Mouse (Mus musculus) intestine, embryonic 16.5 days (tissue): Measurements from ENCODE around the gene Nav3. TPM values are rescaled to one million over a fixed set of nuclear protein-coding genes. Genes with fewer than 3 reads are reported as not detected.

ENCODE experiments used
- ATAC-seq: fragments of 200-750 bp; cut with Nextera tagmentation; 2 replicates; pipeline ENCODE4 v1.8.0; 2017; ENCODE audit warnings: moderate TSS enrichment, moderate library complexity
- H3K27ac ChIP-seq: fragments of 300-500 bp; sonication (generic); 2 replicates; pipeline ENCODE4 v1.5.1; 2014; ENCODE audit warnings: mild to moderate bottlenecking, low read length
- H3K27me3 ChIP-seq: fragments of 300-500 bp; sonication (generic); replicated peaks from 2 replicates; pipeline ENCODE4 v1.6.1; 2014; ENCODE audit warnings: low read length, control low read depth, mixed read lengths; ENCODE audit not compliant: control insufficient read depth, insufficient read depth
- H3K36me3 ChIP-seq: fragments of 300-500 bp; sonication (generic); 2 replicates; pipeline ENCODE4 v1.6.1; 2014; ENCODE audit warnings: low read length, control low read depth; ENCODE audit not compliant: control insufficient read depth, insufficient read depth
- H3K4me1 ChIP-seq: fragments of 300-500 bp; sonication (generic); 2 replicates; pipeline ENCODE4 v1.6.1; 2014; ENCODE audit warnings: low read length, control low read depth, mixed read lengths; ENCODE audit not compliant: control insufficient read depth, insufficient read depth
- H3K4me2 ChIP-seq: fragments of 300-500 bp; sonication (generic); 2 replicates; pipeline ENCODE4 v1.6.1; 2014; ENCODE audit warnings: low read depth, low read length, control low read depth
- H3K4me3 ChIP-seq: fragments of 300-500 bp; sonication (generic); 2 replicates; pipeline ENCODE4 v1.5.1; 2014; ENCODE audit warnings: mild to moderate bottlenecking, low read length
- H3K9ac ChIP-seq: fragments of 300-500 bp; sonication (generic); 2 replicates; pipeline ENCODE4 v1.6.1; 2014; ENCODE audit warnings: low read depth, low read length
- H3K9me3 ChIP-seq: fragments of 300-500 bp; sonication (generic); 2 replicates; pipeline ENCODE4 v1.6.1; 2016; ENCODE audit warnings: low read length, control low read depth; ENCODE audit not compliant: control insufficient read depth
- WGBS: fragments of 180-500 bp; shearing (Covaris S2); extraction: QIAGEN DNeasy Blood & Tissue Kit; methylation state at CpG from one replicate; pipeline ENCODE4 v1.1.7; 2014; 5-methylcytosine and 5-hydroxymethylcytosine counted together
- polyA plus RNA-seq: library from polyadenylated mRNA; unstranded; fragments of >200 nt; fragmentation: Nextera tagmentation; extraction: Ambion mirVana; gene quantifications from 2 replicates; pipeline ENCODE4 v1.2.1, GENCODE M21; 2015

Nav3 gene
- polyA plus RNA-seq, 1 experiment from 2014 or later = 0.75 TPM

- Histone ChIP-seq H3K4me1 (no peaks in the 10 kb centered on the region), H3K27ac (no peak overlapping the region), H3K9ac (no peak overlapping the region), H3K9me3 (no peaks in the 10 kb centered on the region), H3K4me2 (no peak overlapping the region), H3K4me3 (no peak overlapping the region), H3K36me3 (no peaks in the 10 kb centered on the region), H3K27me3 (no peaks in the 10 kb centered on the region)
- 88% methylated on average over 2 of the region's 2 CpGs for WGBS
- ATAC-seq = no peak
These were observed 287.1 kb downstream of the Nav3 start for GRCm38 (mm10) chr10:110168892-110169291.

GRCm38 (mm10) chr10:110162596-110162995 lies 293.4 kb downstream of the Nav3 start:
- no peak overlapping the region for H3K4me3 ChIP-seq
- ATAC-seq = no peak
- H3K9me3 ChIP-seq = no peaks in the 10 kb centered on the region

GRCm38 (mm10) chr10:110160894-110161293 lies 295.1 kb downstream of the Nav3 start:
- H3K4me3 ChIP-seq = no peak overlapping the region
- no peaks in the 10 kb centered on the region for H3K9me3 ChIP-seq
- no peak overlapping the region for H3K27ac ChIP-seq
- H3K4me1 ChIP-seq = no peaks in the 10 kb centered on the region
- H3K9ac ChIP-seq = no peak overlapping the region
- H3K36me3 ChIP-seq = no peaks in the 10 kb centered on the region
- no peak for ATAC-seq
- H3K27me3 ChIP-seq = no peaks in the 10 kb centered on the region
- 50% methylated on average over 5 of the region's 5 CpGs for WGBS
- no peak overlapping the region for H3K4me2 ChIP-seq

More at GRCm38 (mm10) chr10:110162596-110162995, 293.4 kb downstream of the Nav3 start:
- Histone ChIP-seq H3K27ac (no peak overlapping the region), H3K27me3 (no peaks in the 10 kb centered on the region), H3K36me3 (no peaks in the 10 kb centered on the region), H3K9ac (no peak overlapping the region), H3K4me1 (no peaks in the 10 kb centered on the region), H3K4me2 (no peak overlapping the region)

- Histone ChIP-seq H3K27ac (no peak overlapping the region), H3K4me3 (no peak overlapping the region), H3K27me3 (no peaks in the 10 kb centered on the region), H3K4me1 (no peaks in the 10 kb centered on the region), H3K9ac (no peak overlapping the region), H3K9me3 (no peaks in the 10 kb centered on the region), H3K4me2 (no peak overlapping the region), H3K36me3 (no peaks in the 10 kb centered on the region)
- WGBS = 33% methylated on average over 1 of the region's 1 CpGs
- no peak for ATAC-seq
These were observed 296.5 kb downstream of the Nav3 start for GRCm38 (mm10) chr10:110159548-110159947.

GRCm38 (mm10) chr10:110158122-110158521 lies 297.9 kb downstream of the Nav3 start:
- Histone ChIP-seq H3K36me3 (no peaks in the 10 kb centered on the region), H3K4me3 (no peak overlapping the region), H3K27ac (no peak overlapping the region), H3K9me3 (no peaks in the 10 kb centered on the region), H3K9ac (no peak overlapping the region), H3K4me1 (no peaks in the 10 kb centered on the region), H3K27me3 (no peaks in the 10 kb centered on the region), H3K4me2 (no peak overlapping the region)
- 67% methylated on average over 3 of the region's 3 CpGs for WGBS
- no peak for ATAC-seq

- 36% methylated on average over 1 of the region's 1 CpGs for WGBS
These were observed 299.6 kb downstream of the Nav3 start for GRCm38 (mm10) chr10:110156412-110156811.

GRCm38 (mm10) chr10:110155494-110155893 lies 300.5 kb downstream of the Nav3 start:
- ATAC-seq = no peak
- Histone ChIP-seq H3K9me3 (no peaks in the 10 kb centered on the region), H3K4me2 (no peak overlapping the region), H3K4me1 (no peaks in the 10 kb centered on the region), H3K36me3 (no peaks in the 10 kb centered on the region), H3K4me3 (no peak overlapping the region), H3K9ac (no peak overlapping the region), H3K27me3 (no peaks in the 10 kb centered on the region), H3K27ac (no peak overlapping the region)
- WGBS = 81% methylated on average over 2 of the region's 2 CpGs

More at GRCm38 (mm10) chr10:110156412-110156811, 299.6 kb downstream of the Nav3 start:
- Histone ChIP-seq H3K27me3 (no peaks in the 10 kb centered on the region), H3K9ac (no peak overlapping the region), H3K4me1 (no peaks in the 10 kb centered on the region), H3K4me3 (no peak overlapping the region), H3K36me3 (no peaks in the 10 kb centered on the region), H3K4me2 (no peak overlapping the region), H3K27ac (no peak overlapping the region), H3K9me3 (no peaks in the 10 kb centered on the region)
- no peak for ATAC-seq

- Histone ChIP-seq H3K9ac (no peak overlapping the region), H3K9me3 (no peaks in the 10 kb centered on the region), H3K27me3 (no peaks in the 10 kb centered on the region), H3K36me3 (no peaks in the 10 kb centered on the region), H3K4me3 (no peak overlapping the region), H3K4me1 (no peaks in the 10 kb centered on the region), H3K27ac (no peak overlapping the region), H3K4me2 (no peak overlapping the region)
- no peak for ATAC-seq
- WGBS = 64% methylated on average over 1 of the region's 1 CpGs
These were observed 301.1 kb downstream of the Nav3 start for GRCm38 (mm10) chr10:110154873-110155237.

- Histone ChIP-seq H3K4me3 (no peak overlapping the region), H3K27me3 (no peaks in the 10 kb centered on the region), H3K27ac (no peak overlapping the region), H3K4me2 (no peak overlapping the region), H3K9me3 (no peaks in the 10 kb centered on the region), H3K4me1 (no peaks in the 10 kb centered on the region), H3K9ac (no peak overlapping the region), H3K36me3 (no peaks in the 10 kb centered on the region)
- ATAC-seq = no peak
- WGBS = 78% methylated on average over 6 of the region's 6 CpGs
These were observed 301.8 kb downstream of the Nav3 start for GRCm38 (mm10) chr10:110154001-110154872.

GRCm38 (mm10) chr10:110120572-110120971 lies 335.4 kb downstream of the Nav3 start:
- Histone ChIP-seq H3K9me3 (no peaks in the 10 kb centered on the region), H3K27ac (no peak overlapping the region), H3K4me2 (no peak overlapping the region), H3K27me3 (no peaks in the 10 kb centered on the region), H3K9ac (no peak overlapping the region), H3K4me3 (no peak overlapping the region), H3K4me1 (no peaks in the 10 kb centered on the region), H3K36me3 (no peaks in the 10 kb centered on the region)
- no peak for ATAC-seq
